Mouse (Mus musculus): ENCODE measurements around the gene Col15a1.
A peak's percentile ranks its signal among the peaks of the same experiment; 100 is the strongest.

The Col15a1 gene

DNA sequence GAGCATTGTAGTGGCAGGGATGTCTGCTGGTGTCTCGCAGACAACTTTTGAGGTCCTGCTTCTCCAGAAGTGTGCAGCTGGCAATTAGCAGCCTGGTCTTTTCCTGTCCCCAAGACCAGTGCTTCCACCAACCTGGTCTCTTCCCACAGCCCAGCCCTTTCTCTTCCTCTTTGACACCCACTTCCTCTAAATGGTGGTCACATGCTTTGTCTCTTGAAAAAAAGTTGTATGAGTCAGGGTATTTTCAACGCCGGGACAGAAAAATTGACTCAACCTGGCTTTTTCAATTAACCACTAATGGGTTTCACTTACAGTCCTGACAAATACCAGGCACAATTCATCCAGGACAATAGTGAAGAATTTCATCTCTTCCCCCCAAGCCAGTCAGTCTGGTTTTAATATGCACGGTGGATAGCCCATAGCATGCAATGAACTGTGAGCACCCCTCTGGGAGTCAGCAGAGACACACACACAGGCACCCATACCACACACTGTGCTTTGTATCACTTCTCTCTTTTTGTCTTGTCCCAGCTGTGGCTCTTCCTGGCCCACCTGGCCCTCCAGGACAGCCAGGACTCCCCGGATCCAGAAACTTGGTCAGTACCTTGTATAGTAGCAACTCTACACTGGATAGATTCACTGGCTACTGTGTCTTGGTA is 95.5 kb downstream of the Col15a1 start:
- no peak for DNase-seq (ENCODE audit: low spot score)

GRCm38 (mm10) chr4:47309886-47310625 is 102.1 kb downstream of the Col15a1 start:
- DNase-seq (ENCODE audit: low spot score), result no peak

- peak; percentile 58 for DNase-seq (ENCODE audit: low spot score)
Observed at GRCm38 (mm10) chr4:47310812-47311211, 102.9 kb downstream of the Col15a1 start.

DNA sequence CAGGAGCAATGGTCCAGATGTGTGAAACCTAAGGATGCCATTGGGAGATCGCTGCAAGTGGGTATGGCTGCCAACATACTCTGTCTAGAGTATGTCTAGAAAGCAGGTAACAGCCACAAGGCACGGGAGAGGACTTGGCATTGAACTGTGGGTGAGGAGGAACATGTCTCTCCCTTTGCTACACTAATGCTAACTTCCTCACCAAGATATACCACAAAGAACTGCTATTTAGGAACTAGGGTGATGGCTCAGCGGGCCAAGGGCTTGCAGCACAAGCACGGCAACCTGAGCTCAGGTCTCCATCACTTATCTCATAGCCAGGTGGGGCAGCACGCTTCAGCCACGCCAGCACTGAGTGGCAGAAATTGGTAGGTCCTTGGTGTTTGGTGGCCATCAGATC is 103.5 kb downstream of the Col15a1 start:
- no peak for DNase-seq (ENCODE audit: low spot score)

DNA sequence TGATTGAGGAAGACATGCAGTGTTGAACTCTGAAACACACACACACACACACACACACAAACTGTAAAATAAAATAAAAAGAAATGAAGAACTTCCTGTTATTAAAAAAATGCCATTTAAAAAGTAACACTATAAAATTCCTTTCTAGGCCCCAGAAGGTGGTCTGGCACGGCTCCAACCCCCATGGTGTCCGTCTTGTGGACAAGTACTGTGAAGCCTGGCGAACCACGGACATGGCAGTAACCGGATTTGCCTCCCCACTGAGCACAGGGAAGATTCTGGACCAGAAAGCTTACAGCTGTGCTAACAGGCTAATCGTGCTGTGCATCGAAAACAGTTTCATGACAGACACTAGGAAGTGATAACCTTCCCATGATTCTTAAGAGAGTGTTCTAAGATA is 104.0 kb downstream of the Col15a1 start:
- no peak for DNase-seq (ENCODE audit: low spot score)

- no peak for DNase-seq (ENCODE audit: low spot score)
Observed at GRCm38 (mm10) chr4:47312676-47313075, 104.7 kb downstream of the Col15a1 start.

DNA sequence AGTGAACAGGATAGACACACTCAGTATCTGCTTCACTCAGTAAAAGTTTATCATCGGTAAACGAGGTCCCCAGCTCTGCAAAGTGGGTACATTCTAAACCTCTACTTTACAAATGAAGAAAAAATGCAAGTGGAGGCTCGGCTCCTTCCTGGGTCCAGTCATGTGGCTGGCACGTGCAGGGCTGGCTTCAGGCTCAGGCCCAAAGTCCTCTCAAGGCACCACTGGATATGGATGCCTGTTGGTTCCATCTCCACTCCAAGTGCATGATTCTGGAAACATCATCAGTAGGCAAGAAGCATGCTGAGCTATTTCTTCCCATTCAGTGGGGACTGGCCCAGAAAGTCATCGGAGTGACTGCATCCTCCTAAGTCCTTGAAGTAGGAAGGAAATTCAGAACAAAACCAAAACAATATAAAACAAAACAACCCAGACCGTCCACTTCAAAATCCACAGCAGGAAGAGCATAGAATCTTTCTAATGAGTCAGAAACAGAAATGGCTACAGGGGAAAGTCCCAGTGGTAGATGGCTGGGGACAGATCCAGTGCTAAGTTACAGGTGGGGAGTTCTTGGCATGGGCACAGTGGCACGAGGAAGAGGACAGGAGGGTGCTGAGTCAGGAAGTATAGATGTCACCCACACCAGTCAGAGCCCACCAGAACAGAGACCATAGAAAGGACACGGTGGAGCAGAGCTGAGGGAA is 105.9 kb downstream of the Col15a1 start:
- no peak for DNase-seq (ENCODE audit: low spot score)

DNA sequence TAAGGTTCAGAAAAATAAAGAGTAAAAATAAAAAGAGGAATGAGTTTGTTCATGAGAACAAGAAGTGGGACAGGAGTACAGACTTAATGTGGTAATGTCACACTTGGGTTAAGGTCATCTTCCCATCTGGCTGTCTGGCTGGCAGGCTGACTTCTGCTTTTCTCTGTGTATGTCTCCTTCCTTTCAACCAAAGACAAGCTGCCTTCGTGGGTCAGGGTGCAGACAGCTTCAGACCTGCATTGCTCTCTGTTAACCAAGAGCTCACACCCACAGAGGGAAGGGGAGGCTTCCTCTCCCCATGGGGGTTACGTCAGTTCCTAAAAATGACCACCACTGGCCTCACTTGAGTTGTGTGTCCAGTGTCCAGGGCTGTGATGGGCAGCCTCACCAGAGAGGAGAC is 107.5 kb downstream of the Col15a1 start:
- DNase-seq (ENCODE audit: low spot score), result no peak

DNA sequence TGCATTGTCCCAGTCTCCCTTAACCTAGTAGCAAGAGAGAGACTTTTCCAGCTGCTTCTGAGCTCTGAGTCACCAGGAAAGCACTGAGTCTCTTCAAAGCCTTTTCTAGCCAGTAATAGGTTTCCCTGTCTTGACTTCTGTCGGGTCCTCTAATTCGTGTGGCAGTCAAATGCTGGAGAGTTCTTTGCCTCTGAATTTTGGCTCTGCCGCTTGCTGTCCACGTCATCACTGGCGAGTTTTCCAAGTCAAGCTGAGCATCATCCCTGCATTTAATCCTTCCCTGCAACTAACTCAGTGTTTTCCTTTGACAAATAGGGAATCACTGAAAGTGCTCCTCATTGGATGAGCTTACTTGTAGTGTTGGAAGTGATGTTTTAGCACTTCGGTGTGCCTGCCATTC is 108.5 kb downstream of the Col15a1 start:
- DNase-seq (ENCODE audit: low spot score), result no peak

- DNase-seq (ENCODE audit: low spot score), result no peak
Observed at GRCm38 (mm10) chr4:47319561-47320321, 111.8 kb downstream of the Col15a1 start.

GRCm38 (mm10) chr4:47322315-47322714 is 114.4 kb downstream of the Col15a1 start:
- DNase-seq (ENCODE audit: low spot score), result no peak

GRCm38 (mm10) chr4:47324206-47324605 is 116.2 kb downstream of the Col15a1 start:
- DNase-seq (ENCODE audit: low spot score), result no peak

GRCm38 (mm10) chr4:47327782-47328181 is 119.8 kb downstream of the Col15a1 start:
- no peak for DNase-seq (ENCODE audit: low spot score)

DNA sequence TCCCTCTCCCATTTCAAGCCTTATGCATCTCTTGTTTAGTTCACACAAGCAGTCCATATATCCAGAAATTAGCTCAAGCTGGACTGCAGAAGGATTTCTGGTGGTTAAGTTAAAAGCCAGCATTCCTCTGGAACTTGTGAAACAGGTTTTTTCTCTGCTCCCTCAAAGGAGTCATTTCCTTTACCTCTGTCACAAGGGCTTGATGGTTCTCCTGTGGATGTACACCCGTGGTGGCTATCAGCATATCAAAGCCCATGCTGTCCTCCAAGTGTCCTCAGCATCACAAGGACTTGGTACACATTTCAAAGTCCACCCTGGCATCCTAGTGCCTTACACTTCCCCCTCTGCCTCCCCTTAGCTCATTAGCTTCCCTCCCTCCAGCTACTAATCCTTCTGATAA is 121.3 kb downstream of the Col15a1 start:
- no peak for DNase-seq (ENCODE audit: low spot score)

- no peak for DNase-seq (ENCODE audit: low spot score)
Observed at GRCm38 (mm10) chr4:47330378-47331052, 122.6 kb downstream of the Col15a1 start.

DNA sequence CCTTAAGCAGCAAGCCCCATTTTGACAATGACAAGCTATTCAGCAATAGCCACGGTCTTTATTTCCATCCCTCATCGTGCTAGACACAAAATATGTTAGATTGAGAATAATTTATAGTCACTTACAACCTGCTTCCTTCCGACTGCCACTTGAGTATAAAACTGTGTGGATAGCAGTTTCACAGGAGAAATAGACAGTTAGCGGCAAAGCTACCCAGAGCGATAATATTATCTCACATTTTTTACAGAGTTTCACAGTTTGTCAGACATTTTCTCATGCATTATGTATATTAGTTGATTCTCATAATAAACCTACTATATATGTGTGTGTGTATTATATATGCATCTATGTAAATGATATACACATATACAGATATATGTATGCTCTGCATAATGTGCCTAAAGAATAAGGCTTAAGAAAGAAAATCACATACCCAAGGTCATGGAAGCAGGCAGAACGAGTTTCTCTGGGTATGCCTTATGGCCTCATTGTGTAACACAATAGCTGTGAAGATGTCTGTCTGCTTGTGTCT is 124.9 kb downstream of the Col15a1 start:
- no peak for DNase-seq (ENCODE audit: low spot score)

DNA sequence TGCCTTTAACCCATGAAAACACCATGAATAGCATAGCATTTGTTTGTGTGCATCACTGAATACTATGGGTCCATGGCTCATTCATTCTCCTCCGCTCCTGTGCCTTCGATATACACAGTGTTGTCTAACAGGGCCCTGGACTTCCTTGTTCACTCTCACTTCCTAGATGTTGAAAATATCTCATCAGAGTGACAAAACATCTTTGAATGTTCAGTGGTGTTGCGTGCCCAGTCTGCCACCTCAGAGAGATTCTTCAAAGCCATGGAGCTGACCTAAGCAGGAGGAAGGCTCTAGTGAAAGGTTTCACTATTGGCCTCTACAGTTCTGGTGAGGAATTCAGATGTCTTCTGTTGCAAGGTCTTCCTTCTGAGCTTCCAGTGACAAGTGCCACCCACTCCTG is 125.6 kb downstream of the Col15a1 start:
- DNase-seq (ENCODE audit: low spot score), result no peak

GRCm38 (mm10) chr4:47336941-47337600 is 129.1 kb downstream of the Col15a1 start:
- DNase-seq (ENCODE audit: low spot score), result no peak

DNA sequence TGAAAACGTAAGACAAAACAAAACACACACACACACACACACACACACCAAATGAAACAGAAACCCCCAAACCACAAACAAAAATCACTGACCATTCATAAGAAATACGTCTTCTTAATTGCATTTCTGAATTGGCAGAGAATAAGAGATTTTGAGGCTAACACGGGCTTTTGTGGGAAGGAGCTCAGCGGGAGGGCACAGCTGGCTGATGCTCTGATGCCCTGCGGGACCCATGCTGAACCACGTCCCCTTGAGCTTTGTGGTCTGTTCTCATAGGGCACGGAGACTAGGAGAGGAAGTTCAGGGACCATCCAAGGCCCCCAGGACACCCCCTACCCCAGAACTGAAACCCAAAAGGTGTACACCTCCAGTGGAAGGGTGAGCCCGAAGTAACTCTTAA is 134.7 kb downstream of the Col15a1 start:
- DNase-seq (ENCODE audit: low spot score), result no peak

DNA sequence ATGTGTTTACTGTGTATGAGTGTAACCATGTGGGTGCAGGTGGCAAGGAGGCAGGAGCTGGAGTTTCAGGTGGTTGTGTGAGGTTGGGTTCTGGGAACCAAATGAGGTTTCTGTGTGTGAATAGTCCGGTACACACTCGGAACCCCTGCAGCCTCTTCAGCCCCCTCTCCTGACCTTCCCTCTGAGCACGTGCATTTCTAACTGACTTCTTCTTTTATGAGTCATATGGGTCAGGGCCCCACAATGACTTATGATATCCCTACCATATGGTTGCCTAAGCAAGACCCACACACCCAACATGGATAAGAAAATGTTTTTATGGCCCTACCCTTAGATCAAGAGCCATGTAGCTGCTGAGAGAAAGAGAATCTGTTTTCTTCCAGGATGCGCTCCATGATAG is 139.1 kb downstream of the Col15a1 start:
- no peak for DNase-seq (ENCODE audit: low spot score)

- DNase-seq (ENCODE audit: low spot score), result no peak
Observed at GRCm38 (mm10) chr4:47349759-47350158, 141.8 kb downstream of the Col15a1 start.
